Mouse (Mus musculus): ENCODE measurements around the gene Otub2. TPM values are rescaled to one million over a fixed set of nuclear protein-coding genes. Genes with fewer than 3 reads are reported as not detected.

Otub2 gene
- polyA plus RNA-seq, 1 experiment, result 0.85 TPM

DNA sequence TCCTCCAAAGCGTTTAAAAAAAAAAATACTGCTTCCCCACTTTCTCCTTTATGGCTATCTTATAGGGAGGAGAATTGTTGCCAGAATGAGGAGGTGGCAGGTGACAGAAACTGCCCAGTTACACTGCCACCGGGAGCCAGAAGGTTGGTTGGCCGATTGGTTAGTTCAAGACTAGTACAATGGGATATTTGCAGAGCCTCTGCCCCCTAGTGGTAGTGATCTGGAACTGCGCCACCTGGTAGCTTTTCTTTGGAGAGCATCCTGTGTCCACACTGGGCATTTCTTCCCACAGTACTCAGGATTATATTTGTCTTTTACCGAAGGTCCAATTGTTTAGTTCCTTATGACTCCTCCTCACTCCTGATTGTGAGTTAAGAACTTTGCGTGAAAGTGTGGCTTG, 16.8 kb upstream of the Otub2 start:
- no peak overlapping the region for H3K27ac ChIP-seq (ENCODE audit: insufficient read depth, low read depth, low read length)
- H3K27me3 ChIP-seq (ENCODE audit: control insufficient read depth, insufficient read depth, low read length), result no peaks in the 10 kb centered on the region
- no peaks in the 10 kb centered on the region for H3K36me3 ChIP-seq (ENCODE audit: control insufficient read depth, insufficient read depth, low read length)
- H3K4me3 ChIP-seq (ENCODE audit: low read depth, low read length), result no peak overlapping the region
- H3K4me1 ChIP-seq (ENCODE audit: control insufficient read depth, insufficient read depth, insufficient read length, low read length), result no peaks in the 10 kb centered on the region
- TF ChIP-seq CTCF (IDR thresholded peaks at IDR 0.05; ENCODE audit: extremely low read depth, insufficient read length, insufficient replicate concordance, low read depth, low read length), result peak; percentile 84; the same call in 1 of the 2 replicates
- no peak for TF ChIP-seq POLR2A (IDR thresholded peaks at IDR 0.05; ENCODE audit: low read depth, low read length)
- WGBS, result 22% methylated on average over 6 of the region's 6 CpGs

DNA sequence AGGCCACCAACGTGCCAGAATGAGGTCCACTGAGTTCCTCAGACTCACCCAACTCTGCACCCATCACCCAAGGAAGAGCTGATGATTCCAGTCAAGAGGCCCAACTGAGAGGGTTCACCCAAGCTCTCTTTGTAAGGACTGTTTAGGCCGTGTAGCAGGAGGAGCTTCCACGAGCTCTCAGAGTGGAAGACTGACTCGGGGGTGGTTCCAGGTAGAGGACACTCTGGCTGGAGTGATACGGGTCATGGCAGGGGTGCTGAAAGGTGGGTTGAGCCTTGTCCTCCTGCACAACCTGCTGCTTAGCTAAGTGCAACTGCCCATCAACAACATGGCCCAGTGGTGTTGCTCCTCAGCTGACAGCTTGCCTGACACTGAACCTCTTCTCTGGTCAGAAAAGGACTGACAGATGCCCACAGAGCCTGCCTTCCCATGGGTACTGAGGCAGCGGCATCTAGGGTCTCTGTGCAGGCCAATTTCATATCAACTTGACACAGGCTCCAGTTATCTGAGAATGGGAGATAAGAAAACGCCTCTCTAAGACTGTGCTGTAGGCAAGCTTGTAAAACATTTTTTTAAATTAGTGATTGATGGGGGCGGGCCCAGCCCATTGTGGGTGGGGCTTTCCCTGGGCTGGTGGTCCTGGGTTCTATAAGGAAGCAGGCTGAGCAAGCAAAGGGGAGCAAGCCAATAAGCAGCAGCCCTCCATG, 14.8 kb upstream of the Otub2 start:
- Histone ChIP-seq H3K27me3 (ENCODE audit: control insufficient read depth, insufficient read depth, low read length) (no peaks in the 10 kb centered on the region), H3K27ac (ENCODE audit: insufficient read depth, low read depth, low read length) (no peak overlapping the region), H3K4me1 (ENCODE audit: control insufficient read depth, insufficient read depth, insufficient read length, low read length) (no peaks in the 10 kb centered on the region), H3K4me3 (ENCODE audit: low read depth, low read length) (no peak overlapping the region), H3K36me3 (ENCODE audit: control insufficient read depth, insufficient read depth, low read length) (no peaks in the 10 kb centered on the region)
- 51% methylated on average over 8 of the region's 8 CpGs for WGBS
- TF ChIP-seq POLR2A (IDR thresholded peaks at IDR 0.05; ENCODE audit: low read depth, low read length), result no peak
- no peak for TF ChIP-seq CTCF (IDR thresholded peaks at IDR 0.05; ENCODE audit: extremely low read depth, insufficient read length, insufficient replicate concordance, low read depth, low read length)

DNA sequence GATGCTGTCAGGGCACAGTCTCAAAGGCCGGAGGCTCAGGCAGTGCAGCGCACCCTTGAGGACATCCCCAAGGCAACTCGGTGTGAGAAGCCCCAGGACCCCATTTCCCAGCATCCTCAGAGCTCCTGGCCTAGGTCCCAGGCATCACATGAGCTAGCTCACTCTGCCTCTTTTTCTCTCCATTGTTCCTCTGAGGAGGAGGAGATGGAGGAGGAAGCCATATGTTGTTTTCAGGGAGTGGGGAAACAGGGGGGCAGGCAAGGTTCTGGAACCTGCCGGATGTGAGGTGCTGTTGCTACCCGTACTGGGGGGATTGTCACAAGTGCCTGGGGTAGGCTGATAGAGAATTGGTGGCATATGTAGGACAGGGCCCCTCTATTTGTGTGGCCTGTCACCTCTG, 12.4 kb upstream of the Otub2 start:
- Histone ChIP-seq H3K36me3 (ENCODE audit: control insufficient read depth, insufficient read depth, low read length) (no peaks in the 10 kb centered on the region), H3K27ac (ENCODE audit: insufficient read depth, low read depth, low read length) (no peak overlapping the region), H3K27me3 (ENCODE audit: control insufficient read depth, insufficient read depth, low read length) (no peaks in the 10 kb centered on the region), H3K4me1 (ENCODE audit: control insufficient read depth, insufficient read depth, insufficient read length, low read length) (no peaks in the 10 kb centered on the region), H3K4me3 (ENCODE audit: low read depth, low read length) (no peak overlapping the region)
- no peak for TF ChIP-seq POLR2A (IDR thresholded peaks at IDR 0.05; ENCODE audit: low read depth, low read length)
- no peak for TF ChIP-seq CTCF (IDR thresholded peaks at IDR 0.05; ENCODE audit: extremely low read depth, insufficient read length, insufficient replicate concordance, low read depth, low read length)
- 63% methylated on average over 5 of the region's 5 CpGs for WGBS

GRCm38 (mm10) chr12:103376774-103377173, 11.7 kb upstream of the Otub2 start:
- no peaks in the 10 kb centered on the region for H3K27me3 ChIP-seq (ENCODE audit: control insufficient read depth, insufficient read depth, low read length)
- no peak overlapping the region for H3K27ac ChIP-seq (ENCODE audit: insufficient read depth, low read depth, low read length)
- no peak overlapping the region for H3K4me3 ChIP-seq (ENCODE audit: low read depth, low read length)
- 43% methylated on average over 4 of the region's 4 CpGs for WGBS
- TF ChIP-seq POLR2A (IDR thresholded peaks at IDR 0.05; ENCODE audit: low read depth, low read length), result no peak
- TF ChIP-seq CTCF (IDR thresholded peaks at IDR 0.05; ENCODE audit: extremely low read depth, insufficient read length, insufficient replicate concordance, low read depth, low read length), result no peak
- no peaks in the 10 kb centered on the region for H3K4me1 ChIP-seq (ENCODE audit: control insufficient read depth, insufficient read depth, insufficient read length, low read length)
- no peaks in the 10 kb centered on the region for H3K36me3 ChIP-seq (ENCODE audit: control insufficient read depth, insufficient read depth, low read length)

DNA sequence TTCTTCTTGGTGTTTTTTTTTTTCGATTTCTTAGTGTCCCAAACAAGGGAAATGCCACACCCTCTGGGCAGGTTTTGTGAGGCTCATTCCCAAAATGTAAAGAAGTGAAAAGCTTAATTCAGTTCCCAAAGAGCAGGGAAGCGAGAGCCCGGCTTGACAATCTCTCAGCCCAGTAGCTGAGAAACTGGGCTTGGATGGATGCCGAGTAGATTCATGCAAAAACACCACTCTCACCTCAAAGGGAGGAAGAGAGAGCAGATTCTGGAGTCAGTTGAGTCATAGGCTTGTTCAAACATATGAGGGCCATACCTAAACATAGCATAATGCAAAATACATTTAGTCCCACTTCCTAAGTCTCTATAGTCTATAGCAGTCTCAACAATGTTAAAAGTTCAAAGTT, 8.3 kb upstream of the Otub2 start:
- 71% methylated on average over 4 of the region's 4 CpGs for WGBS

GRCm38 (mm10) chr12:103389348-103389727, 856 bp downstream of the Otub2 start:
- no peaks in the 10 kb centered on the region for H3K36me3 ChIP-seq (ENCODE audit: control insufficient read depth, insufficient read depth, low read length)
- 74% methylated on average over 2 of the region's 2 CpGs for WGBS
- H3K27ac ChIP-seq (ENCODE audit: insufficient read depth, low read depth, low read length), result no peak overlapping the region
- H3K4me3 ChIP-seq (ENCODE audit: low read depth, low read length), result peak overlapping the region; percentile 95
- TF ChIP-seq POLR2A (IDR thresholded peaks at IDR 0.05; ENCODE audit: low read depth, low read length) (no peak), CTCF (IDR thresholded peaks at IDR 0.05; ENCODE audit: extremely low read depth, insufficient read length, insufficient replicate concordance, low read depth, low read length) (no peak)
- no peaks in the 10 kb centered on the region for H3K27me3 ChIP-seq (ENCODE audit: control insufficient read depth, insufficient read depth, low read length)
- peaks cover 6% of the 10 kb centered on the region; the same call in 1 of the 2 replicates for H3K4me1 ChIP-seq (ENCODE audit: control insufficient read depth, insufficient read depth, insufficient read length, low read length)

More for the DNA sequence above, 8.3 kb upstream of the Otub2 start:
- Histone ChIP-seq H3K36me3 (ENCODE audit: control insufficient read depth, insufficient read depth, low read length) (no peaks in the 10 kb centered on the region), H3K27me3 (ENCODE audit: control insufficient read depth, insufficient read depth, low read length) (no peaks in the 10 kb centered on the region), H3K4me3 (ENCODE audit: low read depth, low read length) (no peak overlapping the region), H3K4me1 (ENCODE audit: control insufficient read depth, insufficient read depth, insufficient read length, low read length) (no peaks in the 10 kb centered on the region), H3K27ac (ENCODE audit: insufficient read depth, low read depth, low read length) (no peak overlapping the region)
- TF ChIP-seq CTCF (IDR thresholded peaks at IDR 0.05; ENCODE audit: extremely low read depth, insufficient read length, insufficient replicate concordance, low read depth, low read length) (no peak), POLR2A (IDR thresholded peaks at IDR 0.05; ENCODE audit: low read depth, low read length) (no peak)

- no peak for TF ChIP-seq CTCF (IDR thresholded peaks at IDR 0.05; ENCODE audit: extremely low read depth, insufficient read length, insufficient replicate concordance, low read depth, low read length)
- TF ChIP-seq POLR2A (IDR thresholded peaks at IDR 0.05; ENCODE audit: low read depth, low read length), result no peak
- WGBS, result 66% methylated on average over 4 of the region's 4 CpGs
- H3K4me1 ChIP-seq (ENCODE audit: control insufficient read depth, insufficient read depth, insufficient read length, low read length), result peaks cover 6% of the 10 kb centered on the region; the same call in 1 of the 2 replicates
- H3K4me3 ChIP-seq (ENCODE audit: low read depth, low read length), result no peak overlapping the region
- H3K36me3 ChIP-seq (ENCODE audit: control insufficient read depth, insufficient read depth, low read length), result no peaks in the 10 kb centered on the region
- H3K27ac ChIP-seq (ENCODE audit: insufficient read depth, low read depth, low read length), result no peak overlapping the region
- H3K27me3 ChIP-seq (ENCODE audit: control insufficient read depth, insufficient read depth, low read length), result no peaks in the 10 kb centered on the region
Measured at GRCm38 (mm10) chr12:103389982-103390381, 1.5 kb downstream of the Otub2 start.

Measured in small intestine, adult 2 months (tissue).